Mouse (Mus musculus) megakaryocyte, embryonic 14.5 days (primary cell): ENCODE results near the gene St5.

Experiments
- FLI1 ChIP-seq: IDR thresholded peaks from 2 replicates; pipeline ENCODE4 v1.6.1; 2012; ENCODE audit warnings: low read length, inconsistent platforms, mixed read lengths
- GATA1 ChIP-seq: IDR thresholded peaks from 3 replicates; pipeline ENCODE4 v1.6.1; 2012; ENCODE audit warnings: mixed read lengths, low read length, inconsistent platforms, borderline replicate concordance

DNA sequence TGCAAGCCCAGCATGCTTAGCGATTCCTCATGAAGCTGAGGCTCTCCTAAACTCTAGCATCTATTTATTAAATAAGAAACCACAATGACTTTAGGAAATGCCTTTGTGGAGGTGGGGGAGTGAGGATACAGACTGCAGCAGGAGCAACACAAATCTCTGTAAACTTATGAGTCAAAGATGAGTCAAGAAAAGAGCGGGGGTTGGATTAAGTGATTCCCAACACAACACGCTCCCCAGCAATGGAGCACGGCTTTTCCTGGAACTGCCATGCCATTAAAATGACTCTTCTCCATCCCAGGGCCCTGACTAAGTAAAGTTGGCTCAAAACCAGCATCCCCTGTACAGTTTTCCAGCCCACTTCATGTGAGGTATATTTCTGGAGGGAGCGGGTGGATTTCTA is 156.7 kb downstream of the St5 start:
- TF ChIP-seq FLI1 (no peak), GATA1 (no peak)
